Mouse (Mus musculus) right cerebral cortex, adult 18-20 months (tissue): ENCODE measurements around the gene Gm815.

Source experiments
- DNase-seq: peaks from one replicate; pipeline ENCODE4 v3.0.0; 2022; ENCODE audit warnings: mixed read lengths

Gm815 gene

GRCm38 (mm10) chr19:26879856-26880255 lies 5.8 kb upstream of the Gm815 start:
- no peak for DNase-seq

GRCm38 (mm10) chr19:26881866-26882427 lies 3.7 kb upstream of the Gm815 start:
- DNase-seq: no peak

GRCm38 (mm10) chr19:26888171-26888570 lies 2.5 kb downstream of the Gm815 start:
- DNase-seq: peak; percentile 58

- peak; percentile 50 for DNase-seq
Observed at GRCm38 (mm10) chr19:26891306-26891964, 5.8 kb downstream of the Gm815 start.

- DNase-seq: peak; percentile 28
Observed at GRCm38 (mm10) chr19:26892861-26893260, 7.2 kb downstream of the Gm815 start.

GRCm38 (mm10) chr19:26902162-26902561 lies 16.5 kb downstream of the Gm815 start:
- DNase-seq: no peak

GRCm38 (mm10) chr19:26914245-26914644 lies 28.6 kb downstream of the Gm815 start:
- no peak for DNase-seq

- DNase-seq: no peak
Observed at GRCm38 (mm10) chr19:26920816-26921215, 35.1 kb downstream of the Gm815 start.

GRCm38 (mm10) chr19:26930295-26931283 lies 44.9 kb downstream of the Gm815 start:
- no peak for DNase-seq

- DNase-seq: no peak
Observed at GRCm38 (mm10) chr19:26934186-26934585, 48.5 kb downstream of the Gm815 start.
